Mouse (Mus musculus): ENCODE results near the gene E330017A01Rik.

DNA sequence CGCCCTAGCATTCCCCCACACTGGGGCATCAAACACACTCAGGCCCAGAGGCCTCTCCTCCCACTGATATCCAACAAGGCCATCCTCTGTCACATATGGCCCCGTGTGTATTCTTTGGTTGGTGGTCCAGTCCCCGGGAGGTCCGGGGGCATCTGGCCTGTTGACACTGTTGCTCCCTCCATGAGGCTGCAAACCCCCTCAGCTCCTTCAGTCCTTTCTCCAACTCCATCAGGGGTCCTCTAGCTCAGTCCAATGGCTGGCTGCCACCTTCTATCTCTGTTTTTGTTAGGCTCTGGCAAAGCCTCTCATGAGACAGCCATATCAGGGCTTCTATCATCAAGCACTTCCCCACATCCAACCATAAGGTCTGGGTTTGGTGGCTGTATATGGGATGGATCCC is 18.0 kb upstream of the E330017A01Rik start:
- TF ChIP-seq POLR2A (IDR thresholded peaks at IDR 0.05; ENCODE audit: control insufficient read depth, low read depth, low read length) (no peak), CTCF (IDR thresholded peaks at IDR 0.05; ENCODE audit: control insufficient read depth, insufficient read depth, insufficient replicate concordance, low read depth, low read length) (no peak)
